Mouse (Mus musculus) natural killer cell, adult 2 months (primary cell): ENCODE results near the gene Atp2a2.
"Not testable (repeated sequence)": the region's sequence is repeated elsewhere in the genome, so short reads cannot be mapped to it uniquely, and the experiment has no call there.

Experiments used
- DNase-seq, 2 experiments: peaks; one replicate each; pipeline ENCODE4 v3.0.0; 2022; ENCODE audit warnings: low spot score in 2 of 2

The Atp2a2 gene

GRCm38 (mm10) chr5:122494449-122494848 lies 7.6 kb downstream of the Atp2a2 start:
- no peak for DNase-seq

- DNase-seq, result no peak
These were observed 9.0 kb downstream of the Atp2a2 start for GRCm38 (mm10) chr5:122493035-122493434.

- DNase-seq, result no peak
These were observed 10.6 kb downstream of the Atp2a2 start for GRCm38 (mm10) chr5:122491385-122491784.

GRCm38 (mm10) chr5:122490148-122490547 lies 11.9 kb downstream of the Atp2a2 start:
- no peak for DNase-seq

GRCm38 (mm10) chr5:122487825-122488224 lies 14.2 kb downstream of the Atp2a2 start:
- DNase-seq, result no peak

GRCm38 (mm10) chr5:122486243-122486642 lies 15.8 kb downstream of the Atp2a2 start:
- DNase-seq, result not testable (repeated sequence)

GRCm38 (mm10) chr5:122482733-122483391 lies 19.2 kb downstream of the Atp2a2 start:
- no peak for DNase-seq

- no peak for DNase-seq
These were observed 20.2 kb downstream of the Atp2a2 start for GRCm38 (mm10) chr5:122481844-122482243.

GRCm38 (mm10) chr5:122479131-122479530 lies 22.9 kb downstream of the Atp2a2 start:
- DNase-seq, result no peak

GRCm38 (mm10) chr5:122477492-122477891 lies 24.5 kb downstream of the Atp2a2 start:
- no peak for DNase-seq

GRCm38 (mm10) chr5:122476078-122476477 lies 25.9 kb downstream of the Atp2a2 start:
- no peak for DNase-seq

- no peak for DNase-seq
These were observed 27.2 kb downstream of the Atp2a2 start for GRCm38 (mm10) chr5:122474643-122475363.

GRCm38 (mm10) chr5:122471658-122472057 lies 30.4 kb downstream of the Atp2a2 start:
- DNase-seq, result no peak

GRCm38 (mm10) chr5:122461431-122461830 lies 40.6 kb downstream of the Atp2a2 start:
- DNase-seq, result no peak

GRCm38 (mm10) chr5:122460656-122461055 lies 41.4 kb downstream of the Atp2a2 start:
- DNase-seq, result no peak

GRCm38 (mm10) chr5:122459335-122459734 lies 42.7 kb downstream of the Atp2a2 start:
- DNase-seq, result no peak

GRCm38 (mm10) chr5:122458066-122458465 lies 44.0 kb downstream of the Atp2a2 start:
- DNase-seq, result no peak

- not testable (repeated sequence) for DNase-seq
These were observed 45.0 kb downstream of the Atp2a2 start for GRCm38 (mm10) chr5:122457054-122457453.

- no peak for DNase-seq
These were observed 46.4 kb downstream of the Atp2a2 start for GRCm38 (mm10) chr5:122455584-122455983.

- no peak for DNase-seq
These were observed 47.1 kb downstream of the Atp2a2 start for GRCm38 (mm10) chr5:122454883-122455282.

- no peak for DNase-seq
These were observed 47.6 kb downstream of the Atp2a2 start for GRCm38 (mm10) chr5:122454442-122454841.

- no peak for DNase-seq
These were observed 48.8 kb downstream of the Atp2a2 start for GRCm38 (mm10) chr5:122453188-122453587.

- no peak for DNase-seq
These were observed 49.8 kb downstream of the Atp2a2 start for GRCm38 (mm10) chr5:122452194-122452593.
